Mouse (Mus musculus) urinary bladder, postnatal 14 days (tissue): ENCODE results near the gene Lipa.

Experiments used
- DNase-seq: peaks from one replicate; pipeline ENCODE4 v3.0.0; 2021; ENCODE audit warnings: low spot score

Lipa gene

GRCm38 (mm10) chr19:34526941-34527682 lies at the start of gene Lipa:
Lipa (minus strand) TSS chr19:34527474.
- peak; percentile 96 for DNase-seq

GRCm38 (mm10) chr19:34573650-34574049 lies 46.4 kb upstream of the Lipa start:
- DNase-seq: no peak

GRCm38 (mm10) chr19:34571080-34571479 lies 43.8 kb upstream of the Lipa start:
- no peak for DNase-seq

GRCm38 (mm10) chr19:34569896-34570476 lies 42.7 kb upstream of the Lipa start:
- DNase-seq: no peak

GRCm38 (mm10) chr19:34568988-34569895 lies 42.0 kb upstream of the Lipa start:
- DNase-seq: no peak

- DNase-seq: no peak
Observed at GRCm38 (mm10) chr19:34566178-34566784, 39.0 kb upstream of the Lipa start.

GRCm38 (mm10) chr19:34562556-34562955 lies 35.3 kb upstream of the Lipa start:
- no peak for DNase-seq

GRCm38 (mm10) chr19:34556621-34557020 lies 29.3 kb upstream of the Lipa start:
- peak; percentile 41 for DNase-seq

GRCm38 (mm10) chr19:34554061-34554460 lies 26.8 kb upstream of the Lipa start:
- DNase-seq: no peak

- DNase-seq: no peak
Observed at GRCm38 (mm10) chr19:34553522-34553921, 26.2 kb upstream of the Lipa start.

GRCm38 (mm10) chr19:34553021-34553420 lies 25.7 kb upstream of the Lipa start:
- no peak for DNase-seq

- peak; percentile 29 for DNase-seq
Observed at GRCm38 (mm10) chr19:34551981-34552380, 24.7 kb upstream of the Lipa start.

GRCm38 (mm10) chr19:34550534-34551223 lies 23.4 kb upstream of the Lipa start, which contains the start of gene Ifit2:
Ifit2 (plus strand) TSS chr19:34550694.
- peak; percentile 74 for DNase-seq

GRCm38 (mm10) chr19:34550205-34550533 lies 22.9 kb upstream of the Lipa start:
- DNase-seq: no peak

- DNase-seq: peak; percentile 77
Observed at GRCm38 (mm10) chr19:34547976-34548375, 20.7 kb upstream of the Lipa start.

GRCm38 (mm10) chr19:34546211-34546610 lies 18.9 kb upstream of the Lipa start:
- no peak for DNase-seq

GRCm38 (mm10) chr19:34539422-34539821 lies 12.1 kb upstream of the Lipa start:
- DNase-seq: no peak

GRCm38 (mm10) chr19:34532061-34532751 lies 4.9 kb upstream of the Lipa start:
- no peak for DNase-seq

GRCm38 (mm10) chr19:34526321-34526923 lies 852 bp downstream of the Lipa start:
- DNase-seq: no peak

- DNase-seq: no peak
Observed at GRCm38 (mm10) chr19:34524646-34525045, 2.6 kb downstream of the Lipa start.
